ENCODE assay signal across 19 mouse cellular contexts in genomic region chr5:12127484-12128265, GRCm38 (mm10).
"Had no signal": no experiment of that assay in that cellular context is flagged by ENCODE, and none has a peak within 500 bp of the region (broad histone marks: within the 10 kb centered on the region; RNA-seq: fewer than 3 reads in every experiment).

No protein-coding gene starts in this region.

- H3K27ac ChIP-seq: hindbrain, postnatal 0 days; left cerebral cortex, adult 2 months; liver, embryonic 13.5 days; midbrain, embryonic 10.5 days; midbrain, embryonic 13.5 days; neural tube, embryonic 13.5 days had no signal

- H3K27me3 ChIP-seq: liver, embryonic 13.5 days; megakaryocyte, embryonic 14.5 days; midbrain, embryonic 13.5 days; neural tube, embryonic 13.5 days had no signal

- DNase-seq: kidney, adult 18-20 months; kidney, adult 9 months; kidney, postnatal 10 days; kidney, postnatal 36 days; layer of hippocampus, postnatal 36 days; liver, embryonic 13.5 days; retina, postnatal 1 day; thymus, adult 2 months; thymus, postnatal 14 days; thymus, postnatal 4 days had no signal

- H3K4me1 ChIP-seq: liver, embryonic 13.5 days; midbrain, embryonic 13.5 days; neural tube, embryonic 13.5 days had no signal

- H3K9me3 ChIP-seq: liver, embryonic 13.5 days; megakaryocyte, embryonic 14.5 days; midbrain, embryonic 10.5 days; midbrain, embryonic 13.5 days; neural tube, embryonic 13.5 days had no signal

- H3K36me3 ChIP-seq: liver, embryonic 13.5 days; midbrain, embryonic 10.5 days; midbrain, embryonic 13.5 days; neural tube, embryonic 13.5 days had no signal

- H3K4me2 ChIP-seq: liver, embryonic 13.5 days; midbrain, embryonic 13.5 days; neural tube, embryonic 13.5 days had no signal

- H3K9ac ChIP-seq: liver, embryonic 13.5 days; midbrain, embryonic 13.5 days; neural tube, embryonic 13.5 days had no signal

- H3K4me3 ChIP-seq: left cerebral cortex, adult 2 months; liver, embryonic 13.5 days; megakaryocyte, embryonic 14.5 days; midbrain, embryonic 10.5 days; midbrain, embryonic 13.5 days; myocyte; neural tube, embryonic 13.5 days had no signal

- ATAC-seq: hindbrain, postnatal 0 days; inflammation-experienced regulatory T-cells, adult 6 months; midbrain, embryonic 13.5 days; midbrain, embryonic 16.5 days had no signal
